Mouse (Mus musculus) limb, embryonic 10.5 days (tissue): Measurements from ENCODE around the gene Lrpap1. TPM values are rescaled to one million over a fixed set of nuclear protein-coding genes. Genes with fewer than 3 reads are reported as not detected.

Source experiments
- DNase-seq: peaks from one replicate; pipeline ENCODE4 v3.0.0-alpha.2; 2017; ENCODE audit warnings: low spot score
- H3K27ac ChIP-seq: fragments of 300-500 bp; sonication (generic); 2 replicates; pipeline ENCODE4 v1.5.1; 2016; ENCODE audit warnings: mild to moderate bottlenecking
- H3K27me3 ChIP-seq: fragments of 300-500 bp; sonication (generic); 2 replicates; pipeline ENCODE4 v1.6.1; 2016; ENCODE audit warnings: low read depth, mild to moderate bottlenecking; ENCODE audit not compliant: poor library complexity, severe bottlenecking
- H3K36me3 ChIP-seq: fragments of 300-500 bp; sonication (generic); 2 replicates; pipeline ENCODE4 v1.6.1; 2016; ENCODE audit warnings: mild to moderate bottlenecking, moderate library complexity
- H3K4me1 ChIP-seq: fragments of 300-500 bp; sonication (generic); 2 replicates; pipeline ENCODE4 v1.6.1; 2016
- H3K4me3 ChIP-seq: fragments of 300-500 bp; sonication (generic); 2 replicates; pipeline ENCODE4 v1.5.1; 2016; ENCODE audit warnings: mild to moderate bottlenecking, moderate library complexity
- H3K9me3 ChIP-seq: fragments of 300-500 bp; sonication (generic); replicated peaks from 2 replicates; pipeline ENCODE4 v1.6.1; 2016; ENCODE audit warnings: mild to moderate bottlenecking
- WGBS: fragments of 180-500 bp; shearing (Covaris S2); methylation state at CpG from one replicate; pipeline ENCODE4 v1.1.7; 2016; 5-methylcytosine and 5-hydroxymethylcytosine counted together
- polyA plus RNA-seq: library from polyadenylated mRNA; unstranded; fragments of >200 nt; fragmentation: Nextera tagmentation; extraction: Ambion mirVana; gene quantifications from 2 replicates; pipeline ENCODE4 v1.2.1, GENCODE M21; 2016

The Lrpap1 gene
- 54.6 and 58.5 TPM in 2 replicates for polyA plus RNA-seq

DNA sequence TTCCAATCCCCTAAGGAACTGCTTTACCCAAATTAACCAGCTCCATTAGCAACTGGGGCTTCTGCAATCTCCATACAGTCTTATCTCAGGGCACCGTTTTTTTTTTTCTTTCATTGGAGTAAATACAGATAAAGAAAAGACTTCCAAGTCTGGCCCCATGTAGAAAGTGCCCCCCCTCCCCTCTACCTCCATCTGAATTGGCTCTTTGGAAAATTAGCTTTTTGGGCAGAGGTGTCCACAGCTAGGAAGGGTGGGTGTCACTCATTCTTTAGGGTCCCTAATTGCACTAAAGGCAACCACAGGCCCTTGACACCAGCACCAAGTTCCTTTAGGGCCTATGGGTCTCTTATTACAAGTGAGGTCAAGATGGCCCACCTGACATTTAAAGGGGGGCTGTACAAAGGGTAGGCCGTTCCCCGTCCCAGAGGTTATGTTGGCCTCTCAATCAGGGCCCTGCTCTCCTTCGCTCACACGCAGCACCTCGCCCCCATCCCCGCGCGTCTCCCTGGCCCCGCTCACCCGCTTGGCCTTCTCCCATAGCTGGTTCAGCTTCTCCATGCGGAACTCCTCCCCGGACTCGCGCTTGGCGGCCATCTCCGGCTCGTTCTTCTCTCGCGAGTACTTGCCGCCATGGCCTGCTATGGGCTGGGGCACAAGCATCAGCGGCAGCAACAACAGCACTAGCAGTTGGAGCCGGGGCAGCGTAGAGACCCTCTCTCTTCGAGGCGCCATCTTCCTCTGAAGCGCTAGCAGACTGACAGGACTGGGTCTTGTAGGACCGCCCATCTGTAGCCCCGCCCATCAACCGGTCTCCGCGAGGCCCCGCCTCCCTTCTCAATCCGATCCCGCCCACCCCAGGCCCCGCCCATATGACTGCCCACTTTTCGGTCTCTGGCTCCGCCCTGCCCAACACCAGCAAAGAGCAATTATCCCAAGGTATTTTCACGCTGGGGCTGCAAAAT lies at the start of gene Lrpap1:
Gene Lrpap1 (minus strand): TSS at position 807 of the 962 bp plus-strand sequence.
- H3K4me1 ChIP-seq = peaks cover 21% of the 10 kb centered on the region
- peak; percentile 97 for DNase-seq
- H3K27ac ChIP-seq = peak within 1 kb of the TSS; percentile 87
- H3K27me3 ChIP-seq = no peaks in the 10 kb centered on the region
- under 1% methylated on average over 39 of the region's 39 CpGs for WGBS
- peak within 1 kb of the TSS; percentile 84 for H3K4me3 ChIP-seq
- H3K36me3 ChIP-seq = peaks cover 24% of the 10 kb centered on the region
- no peaks in the 10 kb centered on the region for H3K9me3 ChIP-seq

DNA sequence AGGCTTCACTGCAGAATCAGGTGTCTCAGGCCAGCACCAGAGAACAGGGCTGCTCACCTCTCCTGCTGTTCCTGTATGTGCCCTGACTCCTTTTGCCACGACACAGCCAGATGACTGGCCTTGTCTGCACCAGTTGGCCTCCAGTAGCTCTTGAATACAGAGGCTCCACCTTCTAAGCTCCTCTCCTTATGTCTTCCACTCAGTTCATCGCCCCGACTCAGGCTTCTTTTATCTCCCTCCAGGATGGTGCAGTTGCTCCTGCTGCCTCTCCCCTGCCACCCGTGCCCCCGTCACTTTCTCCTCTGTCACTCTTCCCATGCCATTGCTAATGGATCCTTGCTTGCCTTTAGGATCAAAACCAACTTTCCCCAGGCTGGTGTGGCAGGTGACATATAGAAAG lies 44.4 kb upstream of the Lrpap1 start:
- no peaks in the 10 kb centered on the region for H3K27me3 ChIP-seq
- H3K9me3 ChIP-seq = no peaks in the 10 kb centered on the region
- H3K36me3 ChIP-seq = no peaks in the 10 kb centered on the region
- H3K27ac ChIP-seq = no peak overlapping the region
- no peak overlapping the region for H3K4me3 ChIP-seq
- DNase-seq = no peak
- 0 out of 2 replicates have a peak, but pooled peaks cover 7% of the 10 kb centered on the region for H3K4me1 ChIP-seq
- 78% methylated on average over 5 of the region's 5 CpGs for WGBS

DNA sequence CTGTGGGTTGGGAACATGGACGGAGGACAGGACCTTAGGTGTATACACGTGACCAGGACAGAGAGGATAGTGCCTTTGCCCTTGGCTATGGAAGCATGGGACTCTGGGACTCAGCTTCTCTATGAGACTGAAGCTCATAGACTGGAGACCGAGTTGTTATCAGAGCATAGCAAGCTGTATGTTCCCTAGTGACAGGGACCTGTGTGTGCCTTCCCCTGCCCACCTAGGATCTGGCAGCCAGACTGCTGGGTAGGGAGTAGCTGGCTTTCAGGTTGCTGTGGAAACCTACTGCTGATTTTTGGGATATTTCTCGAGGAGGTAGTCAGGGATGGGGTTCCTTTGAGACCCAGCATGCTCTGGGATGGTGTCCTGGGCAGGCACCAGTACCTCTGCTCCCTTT lies 44.0 kb upstream of the Lrpap1 start:
- H3K4me3 ChIP-seq = no peak overlapping the region
- 85% methylated on average over 4 of the region's 4 CpGs for WGBS
- no peak for DNase-seq
- no peaks in the 10 kb centered on the region for H3K9me3 ChIP-seq
- H3K4me1 ChIP-seq = 0 out of 2 replicates have a peak, but pooled peaks cover 7% of the 10 kb centered on the region
- H3K27me3 ChIP-seq = no peaks in the 10 kb centered on the region
- no peaks in the 10 kb centered on the region for H3K36me3 ChIP-seq
- H3K27ac ChIP-seq = no peak overlapping the region

DNA sequence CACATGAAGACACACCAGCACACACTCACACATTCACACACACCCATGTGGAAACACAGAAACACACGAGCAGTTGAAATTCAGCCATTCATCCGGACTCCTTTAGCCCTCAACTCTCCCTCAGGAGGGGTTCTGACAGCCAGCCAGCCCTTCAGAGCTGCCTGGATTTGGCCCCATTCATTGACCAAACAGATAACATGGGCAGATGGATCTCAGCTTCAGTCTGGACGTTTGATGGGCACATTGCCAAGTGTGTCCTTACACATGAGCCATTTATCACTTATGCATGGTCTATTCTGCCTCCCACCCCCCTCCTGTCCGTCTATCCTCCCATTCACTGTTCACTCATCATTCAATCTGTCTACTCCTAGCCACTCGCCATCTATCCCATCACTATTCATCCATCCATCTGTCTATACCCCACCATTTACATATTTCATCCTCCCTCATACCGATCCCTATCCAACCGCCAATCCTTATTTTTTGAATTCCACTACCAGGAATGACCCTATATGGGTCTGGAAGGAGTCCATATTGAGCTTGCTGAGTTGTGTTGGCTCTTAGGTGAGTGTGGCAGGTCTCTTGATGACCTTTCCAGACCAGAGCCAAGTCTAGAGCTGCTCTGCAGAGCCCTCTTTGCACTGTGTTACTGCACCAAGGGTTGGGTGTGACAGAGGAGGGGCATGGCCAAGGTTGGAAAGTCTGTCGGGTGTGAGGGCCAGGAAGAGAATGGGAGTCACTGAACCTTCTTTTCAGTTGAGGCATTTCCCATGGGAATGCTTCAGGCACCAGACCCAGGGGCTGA lies 42.6 kb upstream of the Lrpap1 start:
- Histone ChIP-seq H3K4me3 (no peak overlapping the region), H3K9me3 (no peaks in the 10 kb centered on the region), H3K36me3 (no peaks in the 10 kb centered on the region), H3K4me1 (0 out of 2 replicates have a peak, but pooled peaks cover 7% of the 10 kb centered on the region), H3K27me3 (no peaks in the 10 kb centered on the region), H3K27ac (no peak overlapping the region)
- no peak for DNase-seq
- 80% methylated on average over 8 of the region's 8 CpGs for WGBS

DNA sequence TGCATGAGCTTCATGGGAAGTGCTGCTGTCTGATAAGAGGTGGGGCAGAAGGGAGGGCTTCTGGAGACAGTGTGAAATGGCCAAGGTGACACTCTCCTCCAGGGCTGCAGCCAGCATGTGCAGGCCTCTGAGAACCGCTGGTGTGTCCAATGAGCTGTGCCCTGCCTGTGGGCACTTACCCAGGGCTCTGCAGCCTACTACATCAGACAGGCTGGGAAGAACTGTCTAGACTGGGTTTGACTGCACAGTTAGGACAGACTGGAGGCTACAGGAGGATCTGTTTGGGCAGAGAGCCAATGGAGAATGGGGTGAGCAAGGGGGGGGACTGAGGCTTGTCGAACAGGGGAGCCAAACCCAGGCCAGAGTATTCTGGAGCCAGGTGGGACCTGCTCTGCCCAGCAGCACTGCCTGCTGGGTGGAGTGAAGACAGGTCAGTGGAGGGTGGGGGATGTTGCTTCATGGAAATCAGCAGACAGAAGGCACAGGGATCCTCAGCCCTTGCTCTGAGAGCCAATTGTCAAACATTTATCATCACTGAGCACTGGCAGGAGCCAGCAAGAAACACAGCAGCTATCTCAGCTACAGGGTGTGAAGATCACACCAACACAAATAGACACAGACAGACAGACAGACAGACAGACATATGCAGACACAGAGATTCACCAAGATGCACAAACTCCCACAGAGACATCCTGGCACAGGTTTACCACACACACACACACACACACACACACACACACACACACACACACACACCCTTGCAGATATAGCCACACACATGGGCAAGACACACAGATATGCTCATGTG lies 41.8 kb upstream of the Lrpap1 start:
- Histone ChIP-seq H3K27ac (peak overlapping the region; percentile 46), H3K36me3 (no peaks in the 10 kb centered on the region), H3K4me1 (0 out of 2 replicates have a peak, but pooled peaks cover 7% of the 10 kb centered on the region), H3K27me3 (no peaks in the 10 kb centered on the region), H3K4me3 (no peak overlapping the region), H3K9me3 (no peaks in the 10 kb centered on the region)
- DNase-seq = no peak
- WGBS = 41% methylated on average over 2 of the region's 2 CpGs

DNA sequence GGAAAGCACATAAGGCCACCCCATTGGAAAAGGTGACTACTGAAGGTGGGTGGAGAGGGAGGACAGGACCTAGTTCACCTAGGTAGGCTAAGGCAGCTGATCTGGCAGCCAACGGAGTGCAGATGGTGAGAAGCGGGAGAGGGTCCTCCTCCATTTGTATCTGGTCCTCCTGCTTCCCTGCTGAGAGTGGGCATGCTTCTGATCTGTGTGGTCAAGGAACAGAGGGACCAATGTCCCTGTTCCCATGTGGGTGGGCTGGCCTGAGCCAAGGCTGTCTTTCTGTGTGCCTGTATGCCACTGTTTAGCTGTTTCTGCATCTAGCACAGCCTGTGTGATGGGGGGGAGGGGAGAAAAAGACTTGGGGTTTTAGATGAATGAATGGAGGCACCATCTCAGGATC lies 41.2 kb upstream of the Lrpap1 start:
- DNase-seq = no peak
- no peak overlapping the region for H3K4me3 ChIP-seq
- H3K36me3 ChIP-seq = no peaks in the 10 kb centered on the region
- H3K9me3 ChIP-seq = no peaks in the 10 kb centered on the region
- 66% methylated on average over 2 of the region's 2 CpGs for WGBS
- H3K4me1 ChIP-seq = 0 out of 2 replicates have a peak, but pooled peaks cover 7% of the 10 kb centered on the region
- H3K27ac ChIP-seq = peak overlapping the region; percentile 46; the same call in 1 of the 2 replicates
- no peaks in the 10 kb centered on the region for H3K27me3 ChIP-seq

DNA sequence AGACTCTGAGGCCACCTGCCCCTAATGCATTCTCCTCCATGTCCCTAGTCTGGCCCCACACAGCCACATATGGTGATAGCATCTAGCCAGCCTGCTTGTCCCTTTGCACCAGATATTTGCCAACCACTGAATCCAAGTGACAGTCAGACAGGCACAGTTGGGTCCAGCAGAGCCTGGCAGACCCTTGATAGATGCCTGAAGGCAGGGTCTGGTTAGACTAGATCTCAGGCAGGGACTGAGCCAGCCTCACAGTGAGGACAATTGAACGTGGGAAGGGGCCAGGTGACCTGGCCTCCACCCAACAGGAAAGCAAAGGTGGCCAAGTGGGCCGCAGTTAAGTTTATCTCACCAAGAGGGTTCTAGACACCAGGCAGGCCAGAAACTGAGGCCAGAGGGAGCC lies 39.1 kb upstream of the Lrpap1 start:
- no peaks in the 10 kb centered on the region for H3K27me3 ChIP-seq
- H3K36me3 ChIP-seq = no peaks in the 10 kb centered on the region
- H3K27ac ChIP-seq = no peak overlapping the region
- H3K4me3 ChIP-seq = no peak overlapping the region
- no peaks in the 10 kb centered on the region for H3K9me3 ChIP-seq
- 0 out of 2 replicates have a peak, but pooled peaks cover 11% of the 10 kb centered on the region for H3K4me1 ChIP-seq
- 97% methylated on average over 2 of the region's 2 CpGs for WGBS
- DNase-seq = no peak

DNA sequence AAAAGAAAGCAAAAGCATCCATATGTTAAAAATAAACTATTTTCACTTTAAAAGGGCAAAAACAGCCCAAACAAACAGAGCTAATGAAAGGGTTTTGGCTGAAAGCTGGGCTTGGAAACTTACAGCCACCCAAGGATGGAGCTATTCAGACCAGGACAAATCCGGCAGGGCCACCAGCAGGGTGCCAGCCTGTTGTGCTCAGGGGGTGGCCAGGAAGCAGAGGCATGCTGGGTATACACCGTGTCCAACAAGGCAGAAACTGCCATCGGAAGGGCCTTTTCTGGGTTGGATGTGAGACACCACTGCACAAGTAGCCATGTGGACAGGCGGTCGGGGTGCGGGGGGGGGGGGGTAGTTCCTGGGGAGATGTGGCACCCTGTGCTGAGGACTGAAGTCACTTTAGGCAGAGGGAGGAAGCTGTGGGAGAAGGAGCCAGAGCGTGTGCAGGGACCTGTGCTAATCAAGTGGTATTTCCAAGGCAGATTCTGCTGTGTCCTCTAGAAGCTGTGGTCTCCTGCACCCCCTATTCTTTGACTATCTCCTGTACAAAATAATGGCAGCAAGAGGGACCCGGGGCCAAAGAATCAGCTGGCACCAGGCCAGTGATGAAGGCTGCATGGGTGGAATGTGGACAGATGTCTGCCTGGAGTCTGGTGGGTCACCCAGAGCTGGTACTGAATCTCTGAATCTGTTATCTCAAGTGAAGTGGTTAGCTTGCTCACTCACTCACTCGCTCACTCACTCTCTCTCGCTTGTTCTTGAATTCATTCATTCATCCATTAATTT lies 38.1 kb upstream of the Lrpap1 start:
- Histone ChIP-seq H3K36me3 (no peaks in the 10 kb centered on the region), H3K4me1 (0 out of 2 replicates have a peak, but pooled peaks cover 11% of the 10 kb centered on the region), H3K4me3 (no peak overlapping the region), H3K9me3 (no peaks in the 10 kb centered on the region), H3K27me3 (no peaks in the 10 kb centered on the region), H3K27ac (no peak overlapping the region)
- DNase-seq = no peak
- WGBS = 66% methylated on average over 10 of the region's 10 CpGs

DNA sequence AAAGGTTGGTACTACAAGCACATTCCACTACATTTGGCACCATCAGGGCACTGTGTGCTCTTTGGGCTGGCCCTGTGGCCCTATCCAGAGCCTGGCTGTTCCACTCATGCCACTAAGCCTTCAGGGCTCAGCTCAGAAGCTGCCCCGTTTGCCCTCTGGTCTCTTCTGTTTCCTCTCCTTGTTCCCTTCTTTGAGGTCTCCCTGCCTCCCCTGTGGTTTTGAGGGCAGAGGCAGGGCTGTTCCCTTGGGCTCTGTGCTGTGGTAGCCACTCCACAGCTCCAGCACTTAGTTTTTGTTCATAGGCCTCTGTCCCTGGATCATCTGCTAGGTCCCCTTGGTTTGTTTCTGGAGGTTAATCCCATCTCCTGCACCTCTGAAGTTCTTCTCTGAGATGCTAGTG lies 37.3 kb upstream of the Lrpap1 start:
- Histone ChIP-seq H3K36me3 (no peaks in the 10 kb centered on the region), H3K9me3 (no peaks in the 10 kb centered on the region), H3K4me3 (no peak overlapping the region), H3K27ac (no peak overlapping the region), H3K4me1 (0 out of 2 replicates have a peak, but pooled peaks cover 11% of the 10 kb centered on the region), H3K27me3 (no peaks in the 10 kb centered on the region)
- no peak for DNase-seq
- 47% methylated on average over 1 of the region's 1 CpGs for WGBS

DNA sequence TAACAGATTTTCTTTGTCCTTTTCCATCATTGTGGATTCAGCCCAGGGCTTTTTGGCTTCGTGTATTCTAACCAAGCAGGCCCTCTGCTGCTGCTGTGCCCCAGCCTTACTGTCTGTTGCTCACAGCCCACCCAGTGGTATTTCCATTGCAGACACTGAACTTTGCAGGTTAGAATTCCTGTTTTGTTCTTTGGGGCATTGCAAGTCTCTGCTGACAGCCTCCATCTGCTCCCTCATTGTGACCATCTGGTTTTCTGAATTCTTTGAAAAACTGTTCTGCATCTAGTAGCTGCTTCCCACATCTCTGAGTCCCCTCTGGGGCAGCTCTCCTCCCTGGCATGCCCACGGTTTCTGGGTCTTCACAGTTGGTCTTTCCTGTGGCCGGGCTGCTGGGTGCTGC lies 35.8 kb upstream of the Lrpap1 start:
- Histone ChIP-seq H3K4me3 (no peak overlapping the region), H3K36me3 (no peaks in the 10 kb centered on the region), H3K27ac (no peak overlapping the region), H3K27me3 (no peaks in the 10 kb centered on the region), H3K9me3 (no peaks in the 10 kb centered on the region), H3K4me1 (0 out of 2 replicates have a peak, but pooled peaks cover 7% of the 10 kb centered on the region)
- WGBS = 52% methylated on average over 3 of the region's 3 CpGs
- no peak for DNase-seq

DNA sequence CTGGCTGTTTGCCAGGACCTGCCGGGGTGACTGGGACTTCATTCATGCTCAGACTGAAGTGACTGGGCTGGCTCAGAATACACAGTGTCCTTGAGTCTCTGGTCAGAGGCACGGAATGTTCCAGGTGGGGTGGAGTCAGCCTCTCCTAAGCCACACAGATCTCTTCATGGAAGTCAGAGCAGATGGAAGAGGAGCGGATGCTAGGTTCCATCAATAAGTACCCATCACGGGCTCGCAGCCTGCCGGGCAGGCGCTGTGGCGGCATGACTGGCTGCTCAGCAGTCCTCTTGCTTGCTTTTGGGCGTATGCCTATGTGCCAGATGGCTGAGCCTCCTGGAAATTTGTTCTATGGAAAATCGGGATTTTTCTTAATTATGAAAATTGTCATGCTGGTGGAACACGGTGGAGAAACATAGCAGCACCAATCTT lies 32.6 kb upstream of the Lrpap1 start:
- H3K36me3 ChIP-seq = no peaks in the 10 kb centered on the region
- WGBS = 91% methylated on average over 11 of the region's 11 CpGs
- no peak overlapping the region for H3K4me3 ChIP-seq
- 0 out of 2 replicates have a peak, but pooled peaks cover 11% of the 10 kb centered on the region for H3K4me1 ChIP-seq
- H3K27ac ChIP-seq = no peak overlapping the region
- H3K27me3 ChIP-seq = no peaks in the 10 kb centered on the region; the same call in 1 of the 2 replicates
- no peaks in the 10 kb centered on the region for H3K9me3 ChIP-seq
- no peak for DNase-seq
